Mouse (Mus musculus): Measurements from ENCODE around the gene Tmem204.

- no peak for TF ChIP-seq EP300 (IDR thresholded peaks at IDR 0.05; ENCODE audit: low read depth)
- TF ChIP-seq CTCF (IDR thresholded peaks at IDR 0.05; ENCODE audit: low read depth) = no peak
Observed at GRCm38 (mm10) chr17:25115664-25116432, 32.5 kb upstream of the Tmem204 start, which contains the start of gene Telo2.
